Mouse (Mus musculus) heart, postnatal 0 days (tissue): ENCODE measurements around the gene Coil. TPM values are rescaled to one million over a fixed set of nuclear protein-coding genes. Genes with fewer than 3 reads are reported as not detected.
A peak's percentile ranks its signal among the peaks of the same experiment; 100 is the strongest.

ENCODE experiments used
- ATAC-seq: fragments of 200-750 bp; cut with Nextera tagmentation; 2 replicates; pipeline ENCODE4 v1.8.0; 2017; ENCODE audit warnings: low read depth, moderate number of reproducible peaks, moderate library complexity; ENCODE audit not compliant: insufficient read depth
- DNase-seq: peaks from one replicate; pipeline ENCODE4 v3.0.0-alpha.2; 2016; ENCODE audit warnings: low spot score
- H3K27ac ChIP-seq: fragments of 300-500 bp; sonication (generic); 2 replicates; pipeline ENCODE4 v1.5.1; 2014; ENCODE audit warnings: low read depth, mild to moderate bottlenecking
- H3K27me3 ChIP-seq: fragments of 300-500 bp; sonication (generic); 2 replicates; pipeline ENCODE4 v1.6.1; 2014; ENCODE audit warnings: low read length, mixed read lengths; ENCODE audit not compliant: control insufficient read depth, insufficient read depth
- H3K36me3 ChIP-seq: fragments of 300-500 bp; sonication (generic); replicated peaks from 2 replicates; pipeline ENCODE4 v1.6.1; 2014; ENCODE audit warnings: low read length, mixed read lengths; ENCODE audit not compliant: control insufficient read depth, insufficient read depth
- H3K4me1 ChIP-seq: fragments of 300-500 bp; sonication (generic); 2 replicates; pipeline ENCODE4 v1.6.1; 2014; ENCODE audit warnings: antibody characterized with exemption; ENCODE audit not compliant: control insufficient read depth, insufficient read depth
- H3K4me2 ChIP-seq: fragments of 300-500 bp; sonication (generic); 2 replicates; pipeline ENCODE4 v1.6.1; 2014; ENCODE audit warnings: low read depth, mild to moderate bottlenecking, low read length, moderate library complexity
- H3K4me3 ChIP-seq: fragments of 300-500 bp; sonication (generic); 2 replicates; pipeline ENCODE4 v1.5.1; 2014; ENCODE audit warnings: low read depth, low read length
- H3K9ac ChIP-seq: fragments of 300-500 bp; sonication (generic); replicated peaks from 2 replicates; pipeline ENCODE4 v1.6.1; 2014; ENCODE audit warnings: low read depth, low read length, mixed read lengths
- H3K9me3 ChIP-seq: fragments of 300-500 bp; sonication (generic); replicated peaks from 2 replicates; pipeline ENCODE4 v1.6.1; 2016; ENCODE audit warnings: low read length; ENCODE audit not compliant: control insufficient read depth
- CTCF ChIP-seq: IDR thresholded peaks from 2 replicates; pipeline ENCODE4 v1.5.1; 2016; ENCODE audit warnings: antibody characterized with exemption, control low read depth, low read depth
- EP300 ChIP-seq: IDR thresholded peaks from 2 replicates; pipeline ENCODE4 v1.6.1; 2016; ENCODE audit warnings: antibody characterized with exemption, low read depth
- WGBS: fragments of 180-500 bp; shearing (Covaris S2); extraction: QIAGEN DNeasy Blood & Tissue Kit; methylation state at CpG from one replicate; pipeline ENCODE4 v1.1.7; 2014; 5-methylcytosine and 5-hydroxymethylcytosine counted together
- polyA plus RNA-seq: library from polyadenylated mRNA; unstranded; fragments of >200 nt; fragmentation: Nextera tagmentation; extraction: Ambion mirVana; gene quantifications from 2 replicates; pipeline ENCODE4 v1.2.1, GENCODE M21; 2015
- total RNA-seq: library from RNA; depleted of rRNA; stranded (reverse); fragments of >200 nt; gene quantifications from 2 replicates; pipeline ENCODE4 v1.2.3, GENCODE M21; 2014; ENCODE audit warnings: low replicate concordance

Gene Coil
- total and polyA plus RNA-seq, 2 experiments from 2014 or later = 4.6 to 8.5 TPM

- no peak overlapping the region for H3K9ac ChIP-seq
- ATAC-seq (no peak), DNase-seq (no peak)
- H3K4me3 ChIP-seq = no peak overlapping the region
- no peaks in the 10 kb centered on the region for H3K36me3 ChIP-seq
- WGBS = 25% methylated on average over 3 of the region's 3 CpGs
- no peaks in the 10 kb centered on the region for H3K27me3 ChIP-seq
- peak overlapping the region; percentile 86; the same call in 1 of the 2 replicates for H3K27ac ChIP-seq
- no peak overlapping the region; the same call in 1 of the 2 replicates for H3K4me2 ChIP-seq
- H3K9me3 ChIP-seq = no peaks in the 10 kb centered on the region
- H3K4me1 ChIP-seq = peaks cover 35% of the 10 kb centered on the region
- TF ChIP-seq CTCF = no peak
- no peak for TF ChIP-seq EP300
Measured at GRCm38 (mm10) chr11:88998406-88998805, 28.4 kb downstream of the Coil start.

- no peaks in the 10 kb centered on the region for H3K36me3 ChIP-seq
- WGBS = 2% methylated on average over 48 of the region's 48 CpGs
- H3K9me3 ChIP-seq = no peaks in the 10 kb centered on the region
- H3K27ac ChIP-seq = peak within 1 kb of the TSS; percentile 86
- H3K4me3 ChIP-seq = peak within 1 kb of the TSS; percentile 88
- peak; percentile 97 for DNase-seq
- H3K4me1 ChIP-seq = peaks cover 40% of the 10 kb centered on the region
- peak; percentile 95 for ATAC-seq
- peak within 1 kb of the TSS; percentile 91 for H3K9ac ChIP-seq
- peak within 1 kb of the TSS; percentile 78 for H3K4me2 ChIP-seq
- TF ChIP-seq EP300 (peak; percentile 72; the same call in 1 of the 2 replicates), CTCF (no peak; the same call in 1 of the 2 replicates)
- no peaks in the 10 kb centered on the region for H3K27me3 ChIP-seq
Measured at GRCm38 (mm10) chr11:88998974-88999722, 29.1 kb downstream of the Coil start, which contains the start of gene Trim25. Trim25 (plus strand) TSS chr11:88999376.

GRCm38 (mm10) chr11:88999723-89000526 is 29.9 kb downstream of the Coil start:
- ATAC-seq = peak; percentile 19
- no peak for DNase-seq
- Histone ChIP-seq H3K4me3 (peak overlapping the region; percentile 88), H3K9me3 (no peaks in the 10 kb centered on the region), H3K27ac (peak overlapping the region; percentile 86), H3K4me2 (peak overlapping the region; percentile 78), H3K9ac (peak overlapping the region; percentile 91), H3K36me3 (no peaks in the 10 kb centered on the region; the same call in 1 of the 2 replicates), H3K4me1 (peaks cover 40% of the 10 kb centered on the region), H3K27me3 (no peaks in the 10 kb centered on the region)
- TF ChIP-seq EP300 = no peak
- WGBS = 12% methylated on average over 33 of the region's 33 CpGs

- Histone ChIP-seq H3K9ac (peak overlapping the region; percentile 91), H3K4me1 (peaks cover 40% of the 10 kb centered on the region), H3K27me3 (no peaks in the 10 kb centered on the region), H3K4me3 (peak overlapping the region; percentile 88), H3K36me3 (peaks cover 5% of the 10 kb centered on the region), H3K4me2 (peak overlapping the region; percentile 78), H3K27ac (peak overlapping the region; percentile 86), H3K9me3 (no peaks in the 10 kb centered on the region)
- ATAC-seq = no peak
- DNase-seq = no peak
- TF ChIP-seq CTCF (no peak), EP300 (no peak)
Measured at GRCm38 (mm10) chr11:89000527-89000819, 30.4 kb downstream of the Coil start.

- WGBS = 83% methylated on average over 7 of the region's 7 CpGs
- no peak overlapping the region for H3K27ac ChIP-seq
- no peak for DNase-seq
Measured at GRCm38 (mm10) chr11:89001569-89001968, 31.5 kb downstream of the Coil start.

More at GRCm38 (mm10) chr11:89001569-89001968, 31.5 kb downstream of the Coil start:
- peaks cover 33% of the 10 kb centered on the region for H3K4me1 ChIP-seq
- H3K9me3 ChIP-seq = no peaks in the 10 kb centered on the region
- peaks cover 16% of the 10 kb centered on the region for H3K36me3 ChIP-seq
- peak overlapping the region; percentile 78 for H3K4me2 ChIP-seq
- H3K4me3 ChIP-seq = peak overlapping the region; percentile 88
- peak overlapping the region; percentile 34; the same call in 1 of the 2 replicates for H3K9ac ChIP-seq
- no peaks in the 10 kb centered on the region for H3K27me3 ChIP-seq
- no peak for ATAC-seq
- no peak for TF ChIP-seq CTCF
